8 mouse cellular contexts compared by ENCODE assay signal in genomic region chr9:14613308-14614204, GRCm38 (mm10). TPM values are rescaled to one million over a fixed set of nuclear protein-coding genes. Genes with fewer than 3 reads are reported as not detected.
DNase-seq lines count a peak whose midpoint lies in the region; ATAC-seq and TF ChIP-seq lines count a peak whose summit lies in the region.

No protein-coding gene starts in this region.

- peaks cover 12% of the 10 kb centered on the region; the same call in 1 of the 2 replicates for H3K27me3 ChIP-seq in hindbrain, embryonic 10.5 days (ENCODE audit: insufficient read depth, poor library complexity, severe bottlenecking)
- peaks cover 25% of the 10 kb centered on the region for H3K27me3 ChIP-seq in liver, embryonic 14.5 days (ENCODE audit: control insufficient read depth, insufficient read depth, low read length)

- DNase-seq in adrenal gland, postnatal 10 days: peak; percentile 40
- DNase-seq in adrenal gland, postnatal 25 days: no peak
- peak; percentile 12 for DNase-seq in ZHBTc4 (ENCODE audit: low read depth, low spot score)
- DNase-seq in hindbrain, embryonic 10.5 days (ENCODE audit: low spot score): no peak
- DNase-seq in liver, embryonic 14.5 days (ENCODE audit: low read depth in 3 of 3, low spot score in 3 of 3): no peak
- no peak for DNase-seq in T-cell, adult 2 months (ENCODE audit: low spot score)
- no peak for DNase-seq in cerebellum, postnatal 14 days
- DNase-seq in gastrocnemius, postnatal 4 days (ENCODE audit: low spot score in 2 of 2): no peak

- H3K9ac ChIP-seq in liver, embryonic 14.5 days (replicated peaks): no peak overlapping the region; the same call in 1 of the 2 replicates

- no peaks in the 10 kb centered on the region for H3K36me3 ChIP-seq in hindbrain, embryonic 10.5 days
- H3K36me3 ChIP-seq in liver, embryonic 14.5 days (replicated peaks; ENCODE audit: control insufficient read depth, insufficient read depth, low read depth): no peaks in the 10 kb centered on the region

- peak overlapping the region; percentile 52 for H3K4me2 ChIP-seq in liver, embryonic 14.5 days (ENCODE audit: low read depth)

- peaks cover 3% of the 10 kb centered on the region; the same call in 1 of the 2 replicates for H3K9me3 ChIP-seq in hindbrain, embryonic 10.5 days
- H3K9me3 ChIP-seq in liver, embryonic 14.5 days (ENCODE audit: control insufficient read depth, low read length): no peaks in the 10 kb centered on the region

- peak overlapping the region; percentile 98 for H3K4me3 ChIP-seq in hindbrain, embryonic 10.5 days
- H3K4me3 ChIP-seq in liver, embryonic 14.5 days (ENCODE audit: insufficient read depth in 1 of 2, low read depth in 2 of 2, low read length in 2 of 2): peak overlapping the region; percentile 50 to 52

- no peak for TF ChIP-seq EP300 in liver, embryonic 14.5 days (IDR thresholded peaks at IDR 0.05; ENCODE audit: low read depth)

- peak overlapping the region; percentile 98 for H3K27ac ChIP-seq in hindbrain, embryonic 10.5 days
- no peak overlapping the region for H3K27ac ChIP-seq in liver, embryonic 14.5 days

- no peak for TF ChIP-seq CTCF in liver, embryonic 14.5 days (IDR thresholded peaks at IDR 0.05; ENCODE audit: low read depth)

- 11% methylated on average over 15 of the region's 15 CpGs for WGBS in hindbrain, embryonic 10.5 days
- 13% methylated on average over 15 of the region's 15 CpGs for WGBS in liver, embryonic 14.5 days (ENCODE audit: insufficient replicate concordance)

- no peak for ATAC-seq in liver, embryonic 14.5 days (ENCODE audit: insufficient read depth)

- H3K4me1 ChIP-seq in hindbrain, embryonic 10.5 days (replicated peaks): peaks cover 55% of the 10 kb centered on the region
- peaks cover 0 to 9% of the 10 kb centered on the region in 2 experiments; a peak in 2 of 4 replicates for H3K4me1 ChIP-seq in liver, embryonic 14.5 days (replicated peaks; ENCODE audit: control insufficient read depth in 2 of 2, insufficient read depth in 2 of 2, low read length in 1 of 2)

RNA-seq across cellular contexts. Expression of gene Amotl1, which starts 31.3 kb away (rescaled TPM):
- total RNA-seq in adrenal gland, postnatal 10 days (2021): 10 to 100 TPM; 40.7 to 60.7 TPM
- 28.5 and 36.1 TPM in 2 replicates for total RNA-seq in adrenal gland, postnatal 25 days (2021)
- polyA plus RNA-seq in hindbrain, embryonic 10.5 days (2016; fragmentation: Nextera tagmentation; extraction: Ambion mirVana): 12.8 and 16.3 TPM in 2 replicates
- polyA plus RNA-seq in liver, embryonic 14.5 days (2012; rRNA removed): 1.9 and 2.0 TPM in 2 replicates
- polyA plus RNA-seq in liver, embryonic 14.5 days (2014; fragmentation: Nextera tagmentation; extraction: Ambion mirVana): 1.7 and 1.8 TPM in 2 replicates
- 100 to 1,000 TPM; 330 to 368 TPM for total RNA-seq in gastrocnemius, postnatal 4 days (2021)

Comparison
In these comparisons a context has a peak if more than half of its experiments do, and no peak if none do; other contexts are left out.
1. DNase-seq: peak in adrenal gland, postnatal 10 days (single experiment) and ZHBTc4 (single experiment); none in adrenal gland, postnatal 25 days (single experiment), hindbrain, embryonic 10.5 days (single experiment), liver, embryonic 14.5 days (0 of 3), T-cell, adult 2 months (single experiment), cerebellum, postnatal 14 days (0 of 2) and gastrocnemius, postnatal 4 days (0 of 2).